Mouse (Mus musculus): ENCODE measurements at regions not wholly inside any gene's neighbourhood (a gene's known extent, or its start where the extent isn't known, plus 50 kb on each side); places are given as distances from the start of the nearest gene placed in this dataset.

DNA sequence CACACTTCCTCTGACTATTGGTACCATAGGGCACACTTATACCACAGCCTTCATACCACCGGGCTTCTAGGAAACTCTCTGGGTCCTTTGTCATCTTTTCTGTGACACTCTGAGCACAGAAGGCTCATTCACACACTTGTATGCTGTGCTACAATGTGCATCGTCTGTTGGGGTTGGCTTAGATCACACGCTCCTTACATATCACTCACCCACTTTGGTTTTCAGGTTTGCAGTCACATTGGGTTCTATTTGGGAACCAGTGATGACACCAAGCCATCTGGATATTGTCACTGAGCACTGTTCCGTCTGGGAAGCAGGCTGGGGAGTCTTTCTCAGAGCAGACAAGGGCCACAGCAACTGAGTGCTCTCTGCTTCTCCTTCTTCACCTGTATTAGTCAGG lies 74.1 kb upstream of the Vldlr start:
- DNase-seq: no peak

DNA sequence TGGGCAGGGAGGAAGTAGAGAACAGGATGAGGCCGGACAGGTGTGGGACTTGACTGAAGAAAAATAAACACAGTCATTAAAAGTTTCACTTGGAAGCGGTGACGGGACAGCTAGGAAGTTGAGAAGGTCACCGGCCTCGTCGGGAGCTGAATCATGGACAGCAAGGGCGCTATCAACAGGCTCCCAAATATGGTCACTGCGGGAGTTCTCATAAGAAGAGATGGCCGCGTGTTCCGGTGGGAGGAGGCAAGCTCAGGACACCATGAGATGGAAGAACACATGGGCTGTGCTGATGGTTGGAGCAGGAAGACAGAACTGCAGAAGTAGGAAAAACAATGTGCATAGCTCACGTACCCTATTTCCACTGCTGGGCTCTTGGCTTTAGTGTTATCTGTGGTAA lies 68.9 kb upstream of the Vldlr start:
- DNase-seq: no peak

DNA sequence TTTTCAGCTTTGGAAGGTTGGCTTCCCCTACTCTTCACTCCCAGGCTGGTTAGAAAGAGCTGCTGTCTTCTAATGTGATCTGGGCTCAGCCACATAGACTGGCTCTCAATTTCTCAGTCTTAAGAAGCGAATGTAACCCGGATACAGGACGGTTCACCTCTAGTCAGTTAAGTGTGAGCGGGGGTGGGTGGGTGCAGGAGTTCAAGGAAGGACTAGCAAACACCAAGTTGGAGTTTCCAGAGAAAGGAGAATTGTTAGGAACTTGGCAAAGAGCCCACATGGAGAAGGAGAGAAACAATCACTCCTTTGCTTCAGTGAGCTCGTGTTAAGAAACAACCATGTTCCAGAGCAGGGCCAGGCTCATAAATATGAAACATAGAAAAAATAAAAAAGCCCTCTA lies 68.0 kb upstream of the Vldlr start:
- DNase-seq: no peak

DNA sequence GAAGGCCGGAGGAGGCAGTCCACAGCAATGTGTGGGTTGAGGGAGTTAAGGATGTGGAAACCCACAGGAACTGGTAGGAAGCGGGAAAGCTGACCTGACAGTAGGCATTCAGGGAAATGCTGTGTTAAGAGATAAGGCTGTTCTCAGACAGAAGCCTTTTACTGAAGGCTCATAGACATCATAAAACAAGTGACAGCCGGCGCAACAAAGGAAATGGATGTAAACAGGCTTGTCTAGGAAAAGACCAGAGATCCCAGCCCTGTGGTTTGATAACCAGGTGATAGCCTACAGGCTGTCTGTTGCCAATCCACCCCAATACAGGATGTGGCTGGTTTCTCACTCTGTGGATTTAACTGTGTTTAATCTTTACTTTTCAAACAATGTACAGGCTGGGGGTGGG lies 66.7 kb upstream of the Vldlr start:
- DNase-seq: no peak

DNA sequence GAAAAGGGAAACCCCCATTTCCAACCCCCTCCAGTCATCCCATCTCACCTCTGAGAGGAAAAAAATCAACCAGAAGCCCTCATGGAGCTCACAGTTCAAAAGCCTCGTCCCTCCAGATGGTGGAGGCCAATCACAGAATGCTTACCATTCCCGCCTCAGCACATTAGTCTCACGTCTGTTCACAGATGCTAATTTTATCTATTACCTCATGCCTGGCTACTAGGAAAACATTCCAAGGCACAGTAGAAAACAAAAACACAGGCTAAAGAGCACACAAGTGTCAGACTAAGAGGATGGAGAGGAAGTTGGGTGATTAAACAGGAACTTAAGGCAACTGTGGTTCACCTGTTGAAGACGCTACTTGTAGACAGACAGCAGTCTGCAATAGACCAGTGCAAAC lies 54.4 kb upstream of the Vldlr start:
- DNase-seq: no peak
